Mouse (Mus musculus): Measurements from ENCODE around the gene Smarcd1. TPM values are rescaled to one million over a fixed set of nuclear protein-coding genes. Genes with fewer than 3 reads are reported as not detected.
A peak's percentile ranks its signal among the peaks of the same experiment; 100 is the strongest.

Gene Smarcd1
- total and polyA plus RNA-seq, 3 experiments = 12.0 to 69.1 (median 43.3) TPM

DNA sequence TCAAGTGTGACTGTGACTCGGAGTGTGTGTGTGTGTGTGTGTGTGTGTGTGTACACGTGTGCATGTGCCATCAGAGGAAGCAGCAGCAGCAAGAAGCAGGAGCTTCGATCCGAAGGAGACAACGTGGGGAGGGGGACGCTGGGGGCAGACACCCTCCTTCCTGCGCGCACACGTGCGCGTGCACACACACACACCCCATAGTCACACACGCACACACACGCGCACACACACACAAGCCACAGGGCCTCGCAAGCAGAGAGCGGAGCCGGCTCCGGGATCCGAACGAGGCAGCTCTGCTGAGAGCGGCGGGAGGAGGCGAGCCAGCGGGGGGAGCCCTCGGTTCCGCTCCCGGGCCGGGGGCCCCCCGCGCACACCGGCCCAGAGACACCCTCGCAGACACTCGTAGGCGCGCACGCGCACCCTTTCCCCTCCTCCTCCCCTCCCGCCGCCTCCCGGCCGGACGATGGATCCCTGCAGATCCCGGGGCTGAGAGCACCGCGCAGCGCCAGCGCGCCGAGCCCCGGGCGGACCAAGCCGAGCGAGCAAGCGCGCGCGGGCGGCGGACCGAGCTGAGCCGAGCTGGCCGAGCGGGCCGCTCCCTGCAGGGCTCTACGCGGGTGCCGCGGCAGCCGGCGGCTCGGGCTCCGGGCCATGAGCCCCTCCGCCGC is 31.6 kb upstream of the Smarcd1 start, which contains the start of gene Asic1:
Gene Asic1, plus strand, starts transcription at position 215 of the 668 bp plus-strand sequence.
- TF ChIP-seq GATA1 (IDR thresholded peaks at IDR 0.05; ENCODE audit: borderline replicate concordance, low read length) (no peak), CTCF (IDR thresholded peaks at IDR 0.05; ENCODE audit: low read depth, low read length) (no peak), POLR2AphosphoS5 (IDR thresholded peaks at IDR 0.05; ENCODE audit: insufficient replicate concordance, low read depth, low read length) (no peak), GATA2 (IDR thresholded peaks at IDR 0.05; ENCODE audit: borderline replicate concordance, low read depth, low read length) (no peak), TAL1 (conservative IDR thresholded peaks at IDR 0.05; ENCODE audit: low read depth, low read length) (no peak)
- peaks cover 74% of the 10 kb centered on the region for H3K27me3 ChIP-seq (ENCODE audit: insufficient read depth, low read length)
- DNase-seq (ENCODE audit: low spot score) (no peak), ATAC-seq (ENCODE audit: extremely low read depth, insufficient number of reproducible peaks, low FRiP score, poor library complexity, severe bottlenecking) (no peak)
- peaks cover 9% of the 10 kb centered on the region for H3K9me3 ChIP-seq (replicated peaks)
- H3K4me3 ChIP-seq (ENCODE audit: low read depth, low read length) = peak within 1 kb of the TSS; percentile 30; the same call in 1 of the 2 replicates
- H3K4me1 ChIP-seq (ENCODE audit: insufficient read depth, low read depth, low read length) = peaks cover 37% of the 10 kb centered on the region
- H3K36me3 ChIP-seq (replicated peaks) = no peaks in the 10 kb centered on the region

DNA sequence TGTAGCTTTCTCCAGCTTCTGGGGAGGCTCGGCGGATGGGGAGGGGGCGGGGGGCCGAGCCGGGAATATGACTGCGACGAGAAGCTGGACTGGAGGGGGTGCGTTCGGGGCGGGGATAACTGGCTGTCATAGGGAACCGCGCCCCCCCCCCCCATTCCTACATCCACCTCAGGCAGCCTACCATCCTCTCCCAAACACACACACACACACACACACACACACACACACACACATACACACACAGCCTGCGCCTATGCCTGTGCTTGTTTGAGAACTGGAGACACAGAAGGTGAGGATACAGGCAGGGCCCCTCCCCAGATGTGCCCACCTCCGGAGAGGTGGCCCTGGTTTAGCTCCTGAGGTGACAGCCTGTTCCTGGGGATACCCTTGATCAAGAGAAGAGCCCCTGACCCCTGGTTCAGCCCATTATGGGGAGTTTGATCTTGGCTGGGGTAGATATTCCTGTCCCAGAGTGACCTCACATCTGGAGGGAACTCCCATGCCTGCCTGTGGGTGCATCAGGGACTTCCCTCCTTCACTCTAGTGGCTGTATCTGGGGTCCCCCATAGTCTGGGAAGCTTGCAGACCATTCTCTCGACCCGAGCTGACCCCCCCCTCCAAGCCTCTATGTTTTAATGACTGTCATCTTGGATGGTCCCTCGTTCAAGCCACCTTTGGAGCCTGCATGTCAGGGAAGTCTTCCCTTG is 30.8 kb upstream of the Smarcd1 start:
- no peak for DNase-seq (ENCODE audit: low spot score)
- no peak overlapping the region for H3K4me3 ChIP-seq (ENCODE audit: low read depth, low read length)
- H3K36me3 ChIP-seq (replicated peaks) = no peaks in the 10 kb centered on the region

DNA sequence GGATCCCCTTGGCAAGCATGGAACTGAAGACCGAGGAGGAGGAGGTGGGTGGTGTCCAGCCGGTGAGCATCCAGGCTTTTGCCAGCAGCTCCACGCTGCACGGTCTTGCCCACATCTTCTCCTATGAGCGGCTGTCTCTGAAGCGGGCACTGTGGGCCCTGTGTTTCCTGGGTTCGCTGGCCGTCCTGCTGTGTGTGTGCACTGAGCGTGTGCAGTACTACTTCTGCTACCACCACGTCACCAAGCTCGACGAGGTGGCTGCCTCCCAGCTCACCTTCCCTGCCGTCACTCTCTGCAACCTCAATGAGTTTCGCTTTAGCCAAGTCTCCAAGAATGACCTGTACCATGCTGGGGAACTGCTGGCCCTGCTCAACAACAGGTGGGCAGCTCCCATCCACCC is 30.1 kb upstream of the Smarcd1 start:
- no peak for TF ChIP-seq TAL1 (conservative IDR thresholded peaks at IDR 0.05; ENCODE audit: low read depth, low read length)
- TF ChIP-seq GATA1 (IDR thresholded peaks at IDR 0.05; ENCODE audit: borderline replicate concordance, low read length) = no peak
- no peak for TF ChIP-seq POLR2AphosphoS5 (IDR thresholded peaks at IDR 0.05; ENCODE audit: insufficient replicate concordance, low read depth, low read length)

More for the DNA sequence above, 30.8 kb upstream of the Smarcd1 start:
- TF ChIP-seq GATA2 (IDR thresholded peaks at IDR 0.05; ENCODE audit: borderline replicate concordance, low read depth, low read length) = no peak
- TF ChIP-seq TAL1 (conservative IDR thresholded peaks at IDR 0.05; ENCODE audit: low read depth, low read length) = no peak
- TF ChIP-seq CTCF (IDR thresholded peaks at IDR 0.05; ENCODE audit: low read depth, low read length) = no peak
- TF ChIP-seq GATA1 (IDR thresholded peaks at IDR 0.05; ENCODE audit: borderline replicate concordance, low read length) = no peak
- TF ChIP-seq POLR2AphosphoS5 (IDR thresholded peaks at IDR 0.05; ENCODE audit: insufficient replicate concordance, low read depth, low read length) = no peak
- Histone ChIP-seq H3K9me3 (replicated peaks) (peaks cover 9% of the 10 kb centered on the region), H3K4me1 (ENCODE audit: insufficient read depth, low read depth, low read length) (peaks cover 29% of the 10 kb centered on the region), H3K27me3 (ENCODE audit: insufficient read depth, low read length) (peaks cover 75% of the 10 kb centered on the region)
- ATAC-seq (ENCODE audit: extremely low read depth, insufficient number of reproducible peaks, low FRiP score, poor library complexity, severe bottlenecking) = no peak

DNA sequence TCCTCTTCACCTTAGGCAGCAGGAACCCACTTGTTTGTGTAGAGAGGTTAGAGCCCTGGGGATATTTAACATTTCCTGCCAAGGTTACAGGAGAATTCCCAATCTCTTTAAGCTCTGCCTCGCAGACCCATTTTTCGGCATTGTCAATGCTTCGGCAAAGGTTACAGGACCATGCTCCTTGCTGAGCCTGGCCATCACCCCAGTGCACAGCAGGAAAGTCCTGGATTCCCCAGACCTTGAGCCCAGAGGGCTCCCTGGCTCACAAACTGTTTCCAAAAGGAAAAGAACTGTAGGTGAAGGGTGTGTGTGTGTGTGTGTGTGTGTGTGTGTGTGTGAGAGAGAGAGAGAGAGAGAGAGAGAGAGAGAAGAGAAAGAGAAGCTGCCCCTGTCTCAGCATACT is 27.1 kb upstream of the Smarcd1 start:
- ATAC-seq (ENCODE audit: extremely low read depth, insufficient number of reproducible peaks, low FRiP score, poor library complexity, severe bottlenecking) (no peak), DNase-seq (ENCODE audit: low spot score) (no peak)
- Histone ChIP-seq H3K9me3 (replicated peaks) (peaks cover 6% of the 10 kb centered on the region), H3K36me3 (replicated peaks) (no peaks in the 10 kb centered on the region), H3K27me3 (ENCODE audit: insufficient read depth, low read length) (peaks cover 71% of the 10 kb centered on the region), H3K4me3 (ENCODE audit: low read depth, low read length) (no peak overlapping the region), H3K4me1 (ENCODE audit: insufficient read depth, low read depth, low read length) (peaks cover 13% of the 10 kb centered on the region)
- TF ChIP-seq TAL1 (conservative IDR thresholded peaks at IDR 0.05; ENCODE audit: low read depth, low read length) = no peak
- TF ChIP-seq GATA1 (IDR thresholded peaks at IDR 0.05; ENCODE audit: borderline replicate concordance, low read length) = no peak
- no peak for TF ChIP-seq GATA2 (IDR thresholded peaks at IDR 0.05; ENCODE audit: borderline replicate concordance, low read depth, low read length)
- TF ChIP-seq CTCF (IDR thresholded peaks at IDR 0.05; ENCODE audit: low read depth, low read length) = no peak
- no peak for TF ChIP-seq POLR2AphosphoS5 (IDR thresholded peaks at IDR 0.05; ENCODE audit: insufficient replicate concordance, low read depth, low read length)

More for the DNA sequence above, 30.1 kb upstream of the Smarcd1 start:
- no peaks in the 10 kb centered on the region for H3K36me3 ChIP-seq (replicated peaks)
- DNase-seq (ENCODE audit: low spot score) (no peak), ATAC-seq (ENCODE audit: extremely low read depth, insufficient number of reproducible peaks, low FRiP score, poor library complexity, severe bottlenecking) (no peak)
- H3K4me3 ChIP-seq (ENCODE audit: low read depth, low read length) = no peak overlapping the region
- peaks cover 22% of the 10 kb centered on the region for H3K4me1 ChIP-seq (ENCODE audit: insufficient read depth, low read depth, low read length)
- H3K27me3 ChIP-seq (ENCODE audit: insufficient read depth, low read length) = peaks cover 68% of the 10 kb centered on the region
- H3K9me3 ChIP-seq (replicated peaks) = peaks cover 9% of the 10 kb centered on the region

DNA sequence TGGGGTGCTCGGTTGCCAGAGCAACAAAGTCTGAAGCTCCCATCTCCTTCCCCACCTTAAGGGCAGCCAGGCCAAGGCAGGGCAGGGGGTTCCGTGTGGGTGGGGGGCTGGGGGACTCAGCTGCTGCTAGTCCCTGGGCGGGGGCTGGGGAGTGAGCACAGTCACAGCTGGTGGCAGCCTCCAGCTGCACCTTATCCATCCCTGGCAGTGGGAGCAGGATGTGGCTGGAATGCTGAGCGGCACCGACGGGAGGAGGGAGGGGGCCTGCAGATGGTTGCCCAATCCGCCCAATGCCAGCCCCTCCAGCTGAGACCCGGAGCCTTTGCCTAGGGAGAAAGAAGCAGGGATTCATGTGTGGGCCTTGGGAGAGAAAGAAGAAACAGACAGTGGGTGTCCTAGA is 24.8 kb upstream of the Smarcd1 start:
- no peak for TF ChIP-seq POLR2AphosphoS5 (IDR thresholded peaks at IDR 0.05; ENCODE audit: insufficient replicate concordance, low read depth, low read length)
- no peak for TF ChIP-seq GATA2 (IDR thresholded peaks at IDR 0.05; ENCODE audit: borderline replicate concordance, low read depth, low read length)
- no peak for TF ChIP-seq CTCF (IDR thresholded peaks at IDR 0.05; ENCODE audit: low read depth, low read length)
- no peak for TF ChIP-seq TAL1 (conservative IDR thresholded peaks at IDR 0.05; ENCODE audit: low read depth, low read length)
- TF ChIP-seq GATA1 (IDR thresholded peaks at IDR 0.05; ENCODE audit: borderline replicate concordance, low read length) = no peak
- no peak for ATAC-seq (ENCODE audit: extremely low read depth, insufficient number of reproducible peaks, low FRiP score, poor library complexity, severe bottlenecking)
- peaks cover 65% of the 10 kb centered on the region for H3K27me3 ChIP-seq (ENCODE audit: insufficient read depth, low read length)
- no peaks in the 10 kb centered on the region for H3K36me3 ChIP-seq (replicated peaks)
- DNase-seq (ENCODE audit: low spot score) = no peak
- no peak overlapping the region for H3K4me3 ChIP-seq (ENCODE audit: low read depth, low read length)
- peaks cover 5% of the 10 kb centered on the region for H3K4me1 ChIP-seq (ENCODE audit: insufficient read depth, low read depth, low read length)
- H3K9me3 ChIP-seq (replicated peaks) = no peaks in the 10 kb centered on the region

DNA sequence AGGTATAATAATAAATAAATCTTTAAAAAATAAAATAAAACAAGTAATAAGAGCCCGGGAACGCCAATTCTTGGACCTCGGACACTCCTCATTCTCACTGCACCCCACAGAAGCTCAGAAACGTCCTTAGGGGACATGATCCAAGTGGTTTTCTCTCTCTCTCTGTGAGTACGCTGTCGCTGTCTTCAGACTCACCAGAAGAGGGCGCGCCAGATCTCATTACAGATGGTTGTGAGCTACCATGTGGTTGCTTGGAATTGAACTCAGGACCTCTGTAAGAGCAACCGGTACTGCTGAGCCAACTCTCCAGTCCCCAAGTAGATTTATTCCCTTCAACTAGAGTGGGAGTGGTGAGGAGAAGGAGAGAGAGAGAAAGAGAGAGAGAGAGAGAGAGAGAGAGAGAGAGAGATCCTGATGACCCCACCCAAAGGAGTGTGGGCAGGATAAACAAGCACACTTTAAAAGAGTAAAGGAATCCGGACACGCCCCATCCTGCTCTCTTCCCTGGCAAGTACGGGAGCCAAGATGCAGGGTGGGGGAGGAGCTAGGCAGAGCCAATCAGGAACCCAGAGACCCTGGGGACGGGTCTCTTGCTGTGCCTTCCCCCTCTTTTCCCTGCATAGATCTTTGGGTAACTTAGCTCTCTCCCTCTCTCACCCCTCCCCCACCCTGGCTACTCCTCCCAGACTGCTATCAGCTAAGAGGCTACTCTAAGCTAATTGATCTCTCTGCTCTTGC is 23.7 kb upstream of the Smarcd1 start:
- no peak for DNase-seq (ENCODE audit: low spot score)
- no peak for ATAC-seq (ENCODE audit: extremely low read depth, insufficient number of reproducible peaks, low FRiP score, poor library complexity, severe bottlenecking)
- H3K27me3 ChIP-seq (ENCODE audit: insufficient read depth, low read length) = peaks cover 55% of the 10 kb centered on the region

More for the DNA sequence above, 23.7 kb upstream of the Smarcd1 start:
- no peaks in the 10 kb centered on the region for H3K9me3 ChIP-seq (replicated peaks)
- H3K36me3 ChIP-seq (replicated peaks) = no peaks in the 10 kb centered on the region
- no peak overlapping the region for H3K4me3 ChIP-seq (ENCODE audit: low read depth, low read length)
- TF ChIP-seq POLR2AphosphoS5 (IDR thresholded peaks at IDR 0.05; ENCODE audit: insufficient replicate concordance, low read depth, low read length) (no peak), GATA1 (IDR thresholded peaks at IDR 0.05; ENCODE audit: borderline replicate concordance, low read length) (no peak), CTCF (IDR thresholded peaks at IDR 0.05; ENCODE audit: low read depth, low read length) (peak; percentile 18; the same call in 1 of the 2 replicates), GATA2 (IDR thresholded peaks at IDR 0.05; ENCODE audit: borderline replicate concordance, low read depth, low read length) (no peak), TAL1 (conservative IDR thresholded peaks at IDR 0.05; ENCODE audit: low read depth, low read length) (no peak)
- H3K4me1 ChIP-seq (ENCODE audit: insufficient read depth, low read depth, low read length) = peaks cover 5% of the 10 kb centered on the region
